Mouse (Mus musculus) heart, postnatal 36 days (tissue): ENCODE results near the gene Bcl2l11. TPM values are rescaled to one million over a fixed set of nuclear protein-coding genes. Genes with fewer than 3 reads are reported as not detected.

Source experiments
- DNase-seq, 2 experiments: peaks; one replicate each; pipeline ENCODE4 v3.0.0; 2021 to 2022
- intact Hi-C: fragments of 180-260 bp; cut with DNase I; formaldehyde crosslinking; loops from one replicate; pipeline ENCODE4 v1.15.1; 2025
- total RNA-seq, 2 experiments: library from RNA; stranded (reverse); gene quantifications; 2 replicates each; pipeline ENCODE4 v1.2.3; 2021

Gene Bcl2l11
- total RNA-seq, 2 experiments from 2014 or later, result 17.7 to 21.9 TPM

GRCm38 (mm10) chr2:128136769-128137433, 11.1 kb downstream of the Bcl2l11 start:
- intact Hi-C loops, result loop anchor here (5.0 kb wide), 1 partner anchor 95 kb away; no protein-coding TSS in a partner anchor
- no peak for DNase-seq

GRCm38 (mm10) chr2:128137480-128138276, 11.8 kb downstream of the Bcl2l11 start:
- intact Hi-C loops, result loop anchor here (5.0 kb wide), 1 partner anchor 95 kb away; no protein-coding TSS in a partner anchor
- no peak for DNase-seq

- no peak for DNase-seq
- intact Hi-C loops, result loop anchor here (5.0 kb wide), 1 partner anchor 93 kb away; no protein-coding TSS in a partner anchor
Observed at GRCm38 (mm10) chr2:128138924-128139323, 13.1 kb downstream of the Bcl2l11 start.

- intact Hi-C loops, result loop anchor here (2.0 to 5.0 kb wide), 2 partner anchors 41 to 93 kb away; no protein-coding TSS in a partner anchor
- no peak for DNase-seq
Observed at GRCm38 (mm10) chr2:128139781-128140180, 13.9 kb downstream of the Bcl2l11 start.

- no peak for DNase-seq
- intact Hi-C loops, result loop anchor here (2.0 kb wide), 1 partner anchor 41 kb away; no protein-coding TSS in a partner anchor
Observed at GRCm38 (mm10) chr2:128140183-128140582, 14.3 kb downstream of the Bcl2l11 start.

GRCm38 (mm10) chr2:128143992-128144391, 18.2 kb downstream of the Bcl2l11 start:
- DNase-seq, result no peak
- intact Hi-C loops, result no loop called here

- DNase-seq, result no peak
- intact Hi-C loops, result no loop called here
Observed at GRCm38 (mm10) chr2:128145433-128145832, 19.6 kb downstream of the Bcl2l11 start.

- intact Hi-C loops, result no loop called here
- DNase-seq, result no peak
Observed at GRCm38 (mm10) chr2:128149596-128149995, 23.8 kb downstream of the Bcl2l11 start.

- intact Hi-C loops, result no loop called here
- no peak for DNase-seq
Observed at GRCm38 (mm10) chr2:128152211-128152610, 26.4 kb downstream of the Bcl2l11 start.

GRCm38 (mm10) chr2:128152845-128153550, 27.2 kb downstream of the Bcl2l11 start:
- intact Hi-C loops, result no loop called here
- no peak for DNase-seq

GRCm38 (mm10) chr2:128153551-128153910, 27.7 kb downstream of the Bcl2l11 start:
- DNase-seq, result no peak
- intact Hi-C loops, result no loop called here

- peak in 1 of 2 experiments; percentile 32 for DNase-seq
- intact Hi-C loops, result no loop called here
Observed at GRCm38 (mm10) chr2:128155412-128156066, 29.7 kb downstream of the Bcl2l11 start.

GRCm38 (mm10) chr2:128156067-128156462, 30.2 kb downstream of the Bcl2l11 start:
- intact Hi-C loops, result no loop called here
- DNase-seq, result no peak

GRCm38 (mm10) chr2:128156557-128157412, 30.9 kb downstream of the Bcl2l11 start:
- no peak for DNase-seq
- intact Hi-C loops, result no loop called here

GRCm38 (mm10) chr2:128158734-128159410, 33.0 kb downstream of the Bcl2l11 start:
- intact Hi-C loops, result no loop called here
- no peak for DNase-seq

- intact Hi-C loops, result no loop called here
- DNase-seq, result no peak
Observed at GRCm38 (mm10) chr2:128159619-128160125, 33.8 kb downstream of the Bcl2l11 start.

- intact Hi-C loops, result no loop called here
- DNase-seq, result no peak
Observed at GRCm38 (mm10) chr2:128163177-128163576, 37.3 kb downstream of the Bcl2l11 start.

- intact Hi-C loops, result no loop called here
- peak in 1 of 2 experiments; percentile 34 for DNase-seq
Observed at GRCm38 (mm10) chr2:128166623-128167423, 41.0 kb downstream of the Bcl2l11 start.
